Mouse (Mus musculus) kidney, adult 2 months (tissue): ENCODE measurements around the gene Helz.

Experiments
- CTCF ChIP-seq: fragments of 200-500 bp; conservative IDR thresholded peaks from 2 replicates; pipeline ENCODE4 v1.5.1; 2011; ENCODE audit warnings: low read depth, mild to moderate bottlenecking, control low read depth, low read length, moderate library complexity, mixed read lengths; ENCODE audit not compliant: insufficient read depth, insufficient read length
- POLR2A ChIP-seq: fragments of 200-500 bp; IDR thresholded peaks from one replicate; pipeline ENCODE4 v1.6.1; 2011; ENCODE audit warnings: low read depth, low read length, control low read depth

DNA sequence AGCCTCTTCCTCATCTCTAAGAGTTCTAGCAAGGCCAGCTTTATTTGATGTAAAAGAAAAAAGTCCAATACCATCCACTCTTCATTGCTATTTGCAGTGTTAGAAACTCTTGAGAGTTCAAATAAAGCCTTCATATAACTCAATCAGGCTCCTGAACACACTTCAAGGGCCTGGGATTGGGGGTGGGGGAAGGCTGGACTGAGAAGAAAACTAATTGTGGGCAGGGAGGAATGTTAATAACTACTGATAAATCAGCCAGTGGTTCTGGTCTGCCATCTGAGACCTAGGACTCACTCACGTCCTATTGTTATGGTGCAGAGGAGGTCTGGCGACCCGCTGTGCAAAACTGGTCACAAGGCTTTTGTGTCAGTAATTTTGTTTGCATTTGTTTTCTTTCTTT lies 20.1 kb upstream of the Helz start:
- TF ChIP-seq POLR2A (no peak), CTCF (no peak)
